Mouse (Mus musculus) limb, embryonic 11.5 days (tissue): Measurements from ENCODE around the gene Vps26a. TPM values are rescaled to one million over a fixed set of nuclear protein-coding genes. Genes with fewer than 3 reads are reported as not detected.
A peak's percentile ranks its signal among the peaks of the same experiment; 100 is the strongest.
"Not testable (repeated sequence)": the region's sequence is repeated elsewhere in the genome, so short reads cannot be mapped to it uniquely, and the experiment has no call there.

Experiments
- ATAC-seq: fragments of 200-750 bp; cut with Nextera tagmentation; 2 replicates; pipeline ENCODE4 v1.8.0; 2017; ENCODE audit warnings: low read depth; ENCODE audit not compliant: insufficient number of reproducible peaks, low FRiP score, low TSS enrichment
- DNase-seq: peaks from one replicate; pipeline ENCODE4 v3.0.0-alpha.2; 2015; ENCODE audit warnings: low spot score
- H3K27ac ChIP-seq: fragments of 300-500 bp; sonication (generic); replicated peaks from 2 replicates; pipeline ENCODE4 v1.5.1; 2014; ENCODE audit warnings: low read depth, mild to moderate bottlenecking, low read length
- H3K27me3 ChIP-seq: fragments of 300-500 bp; sonication (generic); 2 replicates; pipeline ENCODE4 v1.6.1; 2014; ENCODE audit warnings: mild to moderate bottlenecking, low read length, mixed read lengths; ENCODE audit not compliant: control insufficient read depth, insufficient read depth
- H3K36me3 ChIP-seq: fragments of 300-500 bp; sonication (generic); 2 replicates; pipeline ENCODE4 v1.6.1; 2014; ENCODE audit warnings: mild to moderate bottlenecking, low read length, moderate library complexity, mixed read lengths; ENCODE audit not compliant: control insufficient read depth, insufficient read depth
- H3K4me1 ChIP-seq: fragments of 300-500 bp; sonication (generic); 2 replicates; pipeline ENCODE4 v1.6.1; 2014; ENCODE audit warnings: low read length, mixed read lengths; ENCODE audit not compliant: control insufficient read depth, insufficient read depth
- H3K4me2 ChIP-seq: fragments of 300-500 bp; sonication (generic); 2 replicates; pipeline ENCODE4 v1.6.1; 2014; ENCODE audit warnings: low read depth, mild to moderate bottlenecking, moderate library complexity; ENCODE audit not compliant: severe bottlenecking
- H3K4me3 ChIP-seq: fragments of 300-500 bp; sonication (generic); 2 replicates; pipeline ENCODE4 v1.5.1; 2014; ENCODE audit warnings: low read depth, low read length
- H3K9ac ChIP-seq: fragments of 300-500 bp; sonication (generic); 2 replicates; pipeline ENCODE4 v1.6.1; 2014; ENCODE audit warnings: mild to moderate bottlenecking, low read length
- H3K9me3 ChIP-seq: fragments of 300-500 bp; sonication (generic); 2 replicates; pipeline ENCODE4 v1.6.1; 2016; ENCODE audit warnings: low read length; ENCODE audit not compliant: control insufficient read depth
- WGBS: fragments of 180-500 bp; shearing (Covaris S2); extraction: QIAGEN DNeasy Blood & Tissue Kit; methylation state at CpG from one replicate; pipeline ENCODE4 v1.1.7; 2014; 5-methylcytosine and 5-hydroxymethylcytosine counted together
- polyA plus RNA-seq: library from polyadenylated mRNA; unstranded; fragments of >200 nt; fragmentation: Nextera tagmentation; extraction: Ambion mirVana; gene quantifications from 2 replicates; pipeline ENCODE4 v1.2.1, GENCODE M21; 2014

Vps26a gene
- polyA plus RNA-seq, 1 experiment from 2014 or later = 82.3 TPM

GRCm38 (mm10) chr10:62452001-62452400 is 34.6 kb downstream of the Vps26a start:
- not testable (repeated sequence) for H3K4me3 ChIP-seq, H3K27me3 ChIP-seq, H3K36me3 ChIP-seq, H3K9me3 ChIP-seq, ATAC-seq, H3K9ac ChIP-seq, H3K4me2 ChIP-seq, H3K4me1 ChIP-seq, DNase-seq, H3K27ac ChIP-seq
- 66% methylated on average over 11 of the region's 11 CpGs for WGBS

GRCm38 (mm10) chr10:62450280-62450640 is 36.3 kb downstream of the Vps26a start:
- peak overlapping the region; percentile 99 for H3K4me3 ChIP-seq
- H3K4me2 ChIP-seq = peak overlapping the region; percentile 69
- H3K9ac ChIP-seq = peak overlapping the region; percentile 94
- H3K27ac ChIP-seq = no peak overlapping the region
- 37% methylated on average over 18 of the region's 18 CpGs for WGBS
- no peaks in the 10 kb centered on the region for H3K9me3 ChIP-seq
- H3K36me3 ChIP-seq = peaks cover 8% of the 10 kb centered on the region
- H3K27me3 ChIP-seq = no peaks in the 10 kb centered on the region
- H3K4me1 ChIP-seq = peaks cover 5% of the 10 kb centered on the region
- ATAC-seq (no peak; the same call in 1 of the 2 replicates), DNase-seq (no peak)

GRCm38 (mm10) chr10:62449364-62450279 is 37.0 kb downstream of the Vps26a start, which contains the start of the genes 4930507D05Rik and Supv3l1:
4930507D05Rik (plus strand) TSS chr10:62449489.
Supv3l1 (minus strand) TSS chr10:62449738.
- ATAC-seq (peak; percentile 83), DNase-seq (peak; percentile 94)
- Histone ChIP-seq H3K9me3 (no peaks in the 10 kb centered on the region), H3K4me3 (peak within 1 kb of the TSS; percentile 99), H3K9ac (peak within 1 kb of the TSS; percentile 94), H3K4me2 (peak within 1 kb of the TSS; percentile 69), H3K27ac (0 out of 2 replicates have a peak within 1 kb of the TSS, but pooled peaks have one; percentile 52), H3K27me3 (no peaks in the 10 kb centered on the region), H3K4me1 (peaks cover 5% of the 10 kb centered on the region), H3K36me3 (peaks cover 6% of the 10 kb centered on the region)
- under 1% methylated on average over 73 of the region's 73 CpGs for WGBS

- ATAC-seq (no peak), DNase-seq (no peak)
- Histone ChIP-seq H3K27me3 (no peaks in the 10 kb centered on the region), H3K4me3 (no peak overlapping the region), H3K36me3 (peaks cover 28% of the 10 kb centered on the region), H3K4me2 (no peak overlapping the region), H3K9me3 (no peaks in the 10 kb centered on the region), H3K27ac (no peak overlapping the region), H3K9ac (no peak overlapping the region), H3K4me1 (peaks cover 6% of the 10 kb centered on the region; the same call in 1 of the 2 replicates)
- 93% methylated on average over 5 of the region's 5 CpGs for WGBS
Observed at GRCm38 (mm10) chr10:62430427-62430826, 56.2 kb downstream of the Vps26a start.

GRCm38 (mm10) chr10:62425081-62425871 is 61.3 kb downstream of the Vps26a start:
- H3K36me3 ChIP-seq = peaks cover 7% of the 10 kb centered on the region; the same call in 1 of the 2 replicates
- ATAC-seq (peak; percentile 65), DNase-seq (peak; percentile 45)
- no peaks in the 10 kb centered on the region for H3K9me3 ChIP-seq
- H3K4me2 ChIP-seq = no peak overlapping the region
- WGBS = 33% methylated on average over 9 of the region's 9 CpGs
- no peaks in the 10 kb centered on the region for H3K27me3 ChIP-seq
- no peak overlapping the region for H3K4me3 ChIP-seq
- H3K27ac ChIP-seq = peak overlapping the region; percentile 30; the same call in 1 of the 2 replicates
- no peak overlapping the region for H3K9ac ChIP-seq
- peaks cover 6% of the 10 kb centered on the region; the same call in 1 of the 2 replicates for H3K4me1 ChIP-seq

- no peak within 1 kb of the TSS for H3K4me3 ChIP-seq
- peaks cover 6% of the 10 kb centered on the region; the same call in 1 of the 2 replicates for H3K4me1 ChIP-seq
- ATAC-seq (no peak), DNase-seq (peak; percentile 41)
- no peak within 1 kb of the TSS for H3K27ac ChIP-seq
- H3K27me3 ChIP-seq = no peaks in the 10 kb centered on the region
- H3K9me3 ChIP-seq = no peaks in the 10 kb centered on the region
- no peaks in the 10 kb centered on the region for H3K36me3 ChIP-seq
- no peak within 1 kb of the TSS for H3K4me2 ChIP-seq
- no peak within 1 kb of the TSS for H3K9ac ChIP-seq
- 33% methylated on average over 15 of the region's 15 CpGs for WGBS
Observed at GRCm38 (mm10) chr10:62422255-62422654, 64.3 kb downstream of the Vps26a start, which contains the start of gene Hkdc1. Hkdc1 (minus strand) TSS chr10:62422491.

- WGBS = 94% methylated on average over 3 of the region's 3 CpGs
- Histone ChIP-seq H3K9me3 (no peaks in the 10 kb centered on the region), H3K4me3 (no peak overlapping the region), H3K4me1 (peaks cover 4% of the 10 kb centered on the region; the same call in 1 of the 2 replicates), H3K27ac (no peak overlapping the region), H3K36me3 (no peaks in the 10 kb centered on the region), H3K4me2 (no peak overlapping the region), H3K9ac (no peak overlapping the region), H3K27me3 (no peaks in the 10 kb centered on the region)
- ATAC-seq (no peak), DNase-seq (no peak)
Observed at GRCm38 (mm10) chr10:62421127-62421526, 65.5 kb downstream of the Vps26a start.

GRCm38 (mm10) chr10:62420399-62420798 is 66.2 kb downstream of the Vps26a start:
- peaks cover under 1% of the 10 kb centered on the region; the same call in 1 of the 2 replicates for H3K4me1 ChIP-seq
- H3K36me3 ChIP-seq = no peaks in the 10 kb centered on the region
- DNase-seq (no peak), ATAC-seq (no peak)
- no peak overlapping the region for H3K9ac ChIP-seq
- H3K4me3 ChIP-seq = no peak overlapping the region
- no peaks in the 10 kb centered on the region for H3K9me3 ChIP-seq
- no peak overlapping the region for H3K27ac ChIP-seq
- WGBS = 82% methylated on average over 6 of the region's 6 CpGs
- H3K4me2 ChIP-seq = no peak overlapping the region
- no peaks in the 10 kb centered on the region for H3K27me3 ChIP-seq
